ENCODE assay signal across 8 mouse cellular contexts in genomic region chr11:88970202-88970732, GRCm38 (mm10). TPM values are rescaled to one million over a fixed set of nuclear protein-coding genes. Genes with fewer than 3 reads are reported as not detected.
DNase-seq lines count a peak whose midpoint lies in the region; ATAC-seq and TF ChIP-seq lines count a peak whose summit lies in the region.

TSS of gene Coil (plus strand) at chr11:88970252.

- no peak for ATAC-seq in lung, embryonic 15.5 days (ENCODE audit: borderline replicate concordance, extremely low read depth, low FRiP score, low TSS enrichment)
- no peak for ATAC-seq in forebrain, postnatal 0 days
- ATAC-seq in limb, embryonic 15.5 days (ENCODE audit: insufficient number of reproducible peaks, low FRiP score, low TSS enrichment, low read depth) = no peak
- ATAC-seq in megakaryocyte, adult 5-6 weeks (ENCODE audit: poor library complexity, severe bottlenecking) = no peak

- no peak within 1 kb of the TSS for H3K27ac ChIP-seq in lung, embryonic 15.5 days
- H3K27ac ChIP-seq in forebrain, postnatal 0 days (ENCODE audit: low read depth, low read length) = no peak within 1 kb of the TSS
- no peak within 1 kb of the TSS for H3K27ac ChIP-seq in limb, embryonic 15.5 days

- H3K9me3 ChIP-seq in lung, embryonic 15.5 days = no peaks in the 10 kb centered on the region
- no peaks in the 10 kb centered on the region for H3K9me3 ChIP-seq in forebrain, postnatal 0 days (ENCODE audit: low read length)
- no peaks in the 10 kb centered on the region for H3K9me3 ChIP-seq in limb, embryonic 15.5 days

- no peak within 1 kb of the TSS for H3K4me3 ChIP-seq in lung, embryonic 15.5 days
- H3K4me3 ChIP-seq in forebrain, postnatal 0 days (ENCODE audit: low read depth, low read length) = no peak within 1 kb of the TSS
- H3K4me3 ChIP-seq in limb, embryonic 15.5 days = no peak within 1 kb of the TSS

- 27% methylated on average over 2 of the region's 2 CpGs for WGBS in lung, embryonic 15.5 days
- WGBS in forebrain, postnatal 0 days = 37% methylated on average over 2 of the region's 2 CpGs
- 30% methylated on average over 2 of the region's 2 CpGs for WGBS in limb, embryonic 15.5 days

- DNase-seq in cerebellum, postnatal 10 days = peak; percentile 40 to 42
- DNase-seq in cerebellum, adult 9-11 months = no peak
- DNase-seq in lung, postnatal 4 days = no peak
- DNase-seq in forebrain, postnatal 0 days = peak; percentile 16
- DNase-seq in urinary bladder, postnatal 25 days (ENCODE audit: low spot score) = no peak

- TF ChIP-seq CTCF in forebrain, postnatal 0 days (IDR thresholded peaks at IDR 0.05; ENCODE audit: low read depth) = no peak

- H3K36me3 ChIP-seq in lung, embryonic 15.5 days = no peaks in the 10 kb centered on the region
- no peaks in the 10 kb centered on the region for H3K36me3 ChIP-seq in forebrain, postnatal 0 days (ENCODE audit: insufficient read depth)
- no peaks in the 10 kb centered on the region for H3K36me3 ChIP-seq in limb, embryonic 15.5 days

- no peaks in the 10 kb centered on the region for H3K27me3 ChIP-seq in lung, embryonic 15.5 days
- H3K27me3 ChIP-seq in forebrain, postnatal 0 days (ENCODE audit: insufficient read depth, low read length) = no peaks in the 10 kb centered on the region
- H3K27me3 ChIP-seq in limb, embryonic 15.5 days = no peaks in the 10 kb centered on the region

- no peak within 1 kb of the TSS for H3K9ac ChIP-seq in lung, embryonic 15.5 days
- no peak within 1 kb of the TSS for H3K9ac ChIP-seq in forebrain, postnatal 0 days
- H3K9ac ChIP-seq in limb, embryonic 15.5 days = no peak within 1 kb of the TSS

- H3K4me1 ChIP-seq in lung, embryonic 15.5 days = peaks cover 9% of the 10 kb centered on the region
- H3K4me1 ChIP-seq in forebrain, postnatal 0 days (ENCODE audit: insufficient read depth) = no peaks in the 10 kb centered on the region
- H3K4me1 ChIP-seq in limb, embryonic 15.5 days = peaks cover 6% of the 10 kb centered on the region

- H3K4me2 ChIP-seq in lung, embryonic 15.5 days = no peak within 1 kb of the TSS
- no peak within 1 kb of the TSS for H3K4me2 ChIP-seq in forebrain, postnatal 0 days (ENCODE audit: low read depth)
- H3K4me2 ChIP-seq in limb, embryonic 15.5 days = no peak within 1 kb of the TSS

RNA-seq across cellular contexts. Expression of gene Coil, which starts in this region (rescaled TPM):
- polyA plus RNA-seq in lung, embryonic 15.5 days (2015; fragmentation: Nextera tagmentation; extraction: Ambion mirVana) = 16.0 and 16.9 TPM in 2 replicates
- total RNA-seq in forebrain, postnatal 0 days (2014; rRNA removed) = 40.1 and 44.9 TPM in 2 replicates
- polyA plus RNA-seq in forebrain, postnatal 0 days (2015; fragmentation: Nextera tagmentation; extraction: Ambion mirVana) = 23.7 and 25.5 TPM in 2 replicates
- polyA plus RNA-seq in limb, embryonic 15.5 days (2015; fragmentation: Nextera tagmentation; extraction: Ambion mirVana) = 15.6 TPM in 2 replicates
- 6.6 and 7.2 TPM in 2 replicates for total RNA-seq in megakaryocyte, adult 5-6 weeks (2015)
- total RNA-seq in megakaryocyte, adult 5-6 weeks (2017) = 6.4 and 7.0 TPM in 2 replicates

Comparison
In these comparisons a context has a peak if more than half of its experiments do, and no peak if none do; other contexts are left out.
1. DNase-seq: peak in cerebellum, postnatal 10 days (2 of 2) and forebrain, postnatal 0 days (single experiment); none in cerebellum, adult 9-11 months (single experiment), lung, postnatal 4 days (0 of 2) and urinary bladder, postnatal 25 days (single experiment).